Mouse (Mus musculus) thymus, adult 2 months (tissue): ENCODE data around the gene Asb13.

ENCODE experiments used
- CTCF ChIP-seq: fragments of 200-500 bp; IDR thresholded peaks from 2 replicates; pipeline ENCODE4 v1.5.1; 2012; ENCODE audit warnings: mild to moderate bottlenecking, control low read depth, low read length, moderate library complexity, borderline replicate concordance; ENCODE audit not compliant: control insufficient read depth, poor library complexity, insufficient read depth; ENCODE audit errors: extremely low read depth
- POLR2A ChIP-seq: fragments of 200-500 bp; IDR thresholded peaks from 2 replicates; pipeline ENCODE4 v1.6.1; 2012; ENCODE audit warnings: mild to moderate bottlenecking, low read length, control low read depth, moderate library complexity; ENCODE audit not compliant: control insufficient read depth, poor library complexity, insufficient read depth; ENCODE audit errors: extremely low read depth

GRCm38 (mm10) chr13:3642049-3642448 is 8.2 kb downstream of the Asb13 start:
- TF ChIP-seq POLR2A (no peak), CTCF (peak; percentile 63; the same call in 1 of the 2 replicates)
